Mouse (Mus musculus): Measurements from ENCODE around the gene Sun3.

DNA sequence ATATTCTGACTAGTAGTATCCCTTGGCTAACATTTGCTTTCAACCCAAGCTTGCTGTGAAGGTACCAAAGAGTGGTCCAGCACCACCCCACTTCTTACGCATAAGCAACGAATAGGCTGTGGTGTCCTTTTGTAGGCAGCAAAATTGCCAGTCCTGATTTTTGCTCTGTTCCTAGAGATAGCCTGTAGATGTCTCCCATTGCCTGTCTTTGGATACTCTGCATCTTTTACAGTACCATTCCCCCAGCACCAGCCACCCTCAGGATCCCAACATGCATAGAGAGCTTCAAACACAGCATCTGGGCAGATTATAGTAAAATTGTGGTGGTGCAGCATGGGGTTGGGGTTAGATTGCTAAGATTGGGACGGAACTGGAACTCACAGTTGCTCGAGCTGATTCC, 60.7 kb downstream of the Sun3 start:
- TF ChIP-seq CTCF (IDR thresholded peaks at IDR 0.05; ENCODE audit: low read depth, low read length) (no peak), POLR2A (IDR thresholded peaks at IDR 0.05; ENCODE audit: extremely low read depth, insufficient read depth, low read length) (no peak)
